ENCODE assay signal across 8 mouse cellular contexts in the genomic region with DNA sequence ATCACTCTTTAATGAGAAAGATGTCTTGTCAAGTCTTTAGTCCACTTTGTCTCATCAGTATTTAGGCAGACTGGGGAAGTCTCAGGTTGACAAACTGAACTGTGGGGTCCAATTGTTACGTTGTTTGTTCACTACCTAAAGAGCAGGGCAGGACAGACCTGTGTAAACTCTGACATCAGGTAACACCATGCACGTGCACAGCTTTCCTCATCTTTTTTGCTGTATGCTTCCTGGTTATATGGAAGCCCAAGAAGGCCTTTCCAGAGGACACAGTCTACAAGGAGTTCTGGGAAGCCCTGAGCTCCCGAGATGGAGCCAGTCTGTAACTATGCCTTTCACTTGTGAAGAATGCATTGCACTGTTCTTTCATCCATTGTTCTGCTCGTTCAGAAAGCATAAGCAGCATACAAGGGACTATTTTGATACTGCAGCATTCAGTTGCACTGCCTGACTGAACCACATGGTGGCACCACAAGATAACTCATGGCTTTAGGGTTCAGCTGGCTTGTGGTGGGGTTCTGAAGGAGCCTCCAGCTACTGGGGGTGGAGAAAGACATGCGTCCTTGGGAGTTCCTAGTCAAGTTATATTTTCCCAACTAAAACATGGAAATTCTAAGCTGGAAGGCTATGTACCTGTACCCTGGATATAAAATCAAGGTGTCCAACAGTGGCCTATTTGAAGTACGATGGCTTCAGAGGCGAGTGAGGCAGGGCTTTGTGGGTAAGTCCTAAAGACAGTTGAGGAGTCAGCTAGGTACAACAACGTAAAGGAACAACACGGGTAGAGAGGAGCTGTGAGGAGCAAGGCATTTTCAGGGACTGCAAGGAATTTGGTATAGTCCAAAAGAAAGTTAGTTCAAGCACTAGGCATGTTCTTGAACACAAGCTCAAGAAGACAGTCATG. TPM values are rescaled to one million over a fixed set of nuclear protein-coding genes. Genes with fewer than 3 reads are reported as not detected.
DNase-seq lines count a peak whose midpoint lies in the region; ATAC-seq and TF ChIP-seq lines count a peak whose summit lies in the region.

No protein-coding gene starts in this region.

- H3K27ac ChIP-seq in kidney, adult 2 months (ENCODE audit: insufficient read depth, low read depth, low read length): no peak overlapping the region
- no peak overlapping the region for H3K27ac ChIP-seq in kidney, embryonic 14.5 days (ENCODE audit: low read depth, low read length)
- no peak overlapping the region for H3K27ac ChIP-seq in forebrain, postnatal 0 days (ENCODE audit: low read depth, low read length)
- peak overlapping the region; percentile 61; the same call in 1 of the 2 replicates for H3K27ac ChIP-seq in hindbrain, embryonic 15.5 days (replicated peaks)
- H3K27ac ChIP-seq in midbrain, embryonic 16.5 days (ENCODE audit: low read length): peak overlapping the region; percentile 59; the same call in 1 of the 2 replicates

- no peaks in the 10 kb centered on the region for H3K9me3 ChIP-seq in kidney, embryonic 14.5 days (ENCODE audit: control insufficient read depth, low read length)
- no peaks in the 10 kb centered on the region for H3K9me3 ChIP-seq in forebrain, postnatal 0 days (ENCODE audit: low read length)
- H3K9me3 ChIP-seq in hindbrain, embryonic 15.5 days: no peaks in the 10 kb centered on the region
- H3K9me3 ChIP-seq in midbrain, embryonic 16.5 days (replicated peaks; ENCODE audit: control insufficient read depth, low read length, poor library complexity, severe bottlenecking): no peaks in the 10 kb centered on the region

- 71% methylated on average over 9 of the region's 9 CpGs for WGBS in kidney, adult 2 months
- 78% methylated on average over 9 of the region's 9 CpGs for WGBS in kidney, embryonic 14.5 days
- 55% methylated on average over 9 of the region's 9 CpGs for WGBS in forebrain, postnatal 0 days
- WGBS in hindbrain, embryonic 15.5 days: 65% methylated on average over 9 of the region's 9 CpGs
- 62% methylated on average over 9 of the region's 9 CpGs for WGBS in midbrain, embryonic 16.5 days

- intact Hi-C loops in left cerebral cortex, postnatal 14 days (cut with DNase I): loop anchor here (2.0 to 5.0 kb wide), 2 partner anchors 212 to 255 kb away; no protein-coding TSS in a partner anchor

- no peak overlapping the region for H3K4me3 ChIP-seq in kidney, adult 2 months (ENCODE audit: insufficient read depth, low read depth, low read length)
- H3K4me3 ChIP-seq in kidney, embryonic 14.5 days (ENCODE audit: low read length): no peak overlapping the region
- no peak overlapping the region for H3K4me3 ChIP-seq in forebrain, postnatal 0 days (ENCODE audit: low read depth, low read length)
- H3K4me3 ChIP-seq in hindbrain, embryonic 15.5 days: no peak overlapping the region
- no peak overlapping the region for H3K4me3 ChIP-seq in midbrain, embryonic 16.5 days (ENCODE audit: low read depth, low read length)

- H3K36me3 ChIP-seq in kidney, adult 2 months (ENCODE audit: control insufficient read depth, insufficient read depth, low read length): no peaks in the 10 kb centered on the region
- H3K36me3 ChIP-seq in kidney, embryonic 14.5 days (ENCODE audit: control insufficient read depth, insufficient read depth, low read length): peaks cover 21% of the 10 kb centered on the region; the same call in 1 of the 2 replicates
- peaks cover 6% of the 10 kb centered on the region for H3K36me3 ChIP-seq in forebrain, postnatal 0 days (ENCODE audit: insufficient read depth)
- peaks cover 11% of the 10 kb centered on the region; the same call in 1 of the 2 replicates for H3K36me3 ChIP-seq in hindbrain, embryonic 15.5 days
- H3K36me3 ChIP-seq in midbrain, embryonic 16.5 days (ENCODE audit: control insufficient read depth, insufficient read depth, low read length): no peaks in the 10 kb centered on the region; the same call in 1 of the 2 replicates

- TF ChIP-seq POLR2A in kidney, adult 2 months (IDR thresholded peaks at IDR 0.05; ENCODE audit: low read depth, low read length): no peak

- H3K4me1 ChIP-seq in kidney, adult 2 months (ENCODE audit: control insufficient read depth, insufficient read depth, low read length): no peaks in the 10 kb centered on the region
- no peaks in the 10 kb centered on the region for H3K4me1 ChIP-seq in kidney, embryonic 14.5 days (ENCODE audit: control insufficient read depth, insufficient read depth, low read length)
- H3K4me1 ChIP-seq in forebrain, postnatal 0 days (ENCODE audit: insufficient read depth): no peaks in the 10 kb centered on the region
- H3K4me1 ChIP-seq in hindbrain, embryonic 15.5 days (replicated peaks): no peaks in the 10 kb centered on the region; the same call in 1 of the 2 replicates
- H3K4me1 ChIP-seq in midbrain, embryonic 16.5 days (ENCODE audit: control insufficient read depth, insufficient read depth, low read length): 0 out of 2 replicates have a peak, but pooled peaks cover 3% of the 10 kb centered on the region

- H3K9ac ChIP-seq in kidney, embryonic 14.5 days (ENCODE audit: low read depth, low read length): no peak overlapping the region
- no peak overlapping the region for H3K9ac ChIP-seq in forebrain, postnatal 0 days
- peak overlapping the region; percentile 30; the same call in 1 of the 2 replicates for H3K9ac ChIP-seq in hindbrain, embryonic 15.5 days
- H3K9ac ChIP-seq in midbrain, embryonic 16.5 days (ENCODE audit: low read depth, low read length): no peak overlapping the region

- no peak for ATAC-seq in kidney, embryonic 14.5 days (ENCODE audit: low FRiP score, low TSS enrichment)
- peak; percentile 96 for ATAC-seq in forebrain, postnatal 0 days
- ATAC-seq in hindbrain, embryonic 15.5 days (ENCODE audit: low FRiP score, low read depth): peak; percentile 88
- ATAC-seq in midbrain, embryonic 16.5 days: peak; percentile 92

- DNase-seq in kidney, adult 2 months: peak; percentile 62
- DNase-seq in cerebellum, adult 18-20 months: peak; percentile 79 to 84
- DNase-seq in forebrain, postnatal 0 days: peak; percentile 94
- DNase-seq in left cerebral cortex, postnatal 14 days (ENCODE audit: low spot score in 2 of 2): peak; percentile 92
- peak; percentile 28 to 71 for DNase-seq in spleen, postnatal 4 days (ENCODE audit: low spot score in 2 of 2)

- H3K4me2 ChIP-seq in kidney, embryonic 14.5 days (replicated peaks; ENCODE audit: low read depth, low read length): no peak overlapping the region
- no peak overlapping the region for H3K4me2 ChIP-seq in forebrain, postnatal 0 days (ENCODE audit: low read depth)
- no peak overlapping the region for H3K4me2 ChIP-seq in hindbrain, embryonic 15.5 days
- no peak overlapping the region for H3K4me2 ChIP-seq in midbrain, embryonic 16.5 days (ENCODE audit: low read length)

- no peaks in the 10 kb centered on the region for H3K27me3 ChIP-seq in kidney, adult 2 months (replicated peaks; ENCODE audit: control insufficient read depth, insufficient read depth, low read length)
- H3K27me3 ChIP-seq in kidney, embryonic 14.5 days (ENCODE audit: control insufficient read depth, insufficient read depth, low read length): no peaks in the 10 kb centered on the region
- H3K27me3 ChIP-seq in forebrain, postnatal 0 days (ENCODE audit: insufficient read depth, low read length): no peaks in the 10 kb centered on the region
- no peaks in the 10 kb centered on the region for H3K27me3 ChIP-seq in hindbrain, embryonic 15.5 days
- H3K27me3 ChIP-seq in midbrain, embryonic 16.5 days (ENCODE audit: control insufficient read depth, insufficient read depth, low read depth, low read length): no peaks in the 10 kb centered on the region

- TF ChIP-seq CTCF in kidney, adult 2 months (conservative IDR thresholded peaks at IDR 0.05; ENCODE audit: insufficient read depth, insufficient read length, low read depth, low read length): peak; percentile 89
- peak; percentile 98 for TF ChIP-seq CTCF in forebrain, postnatal 0 days (IDR thresholded peaks at IDR 0.05; ENCODE audit: low read depth)

RNA-seq across cellular contexts. Expression of gene Alkbh3, which starts 25.1 kb away (rescaled TPM):
- polyA plus RNA-seq in kidney, adult 2 months (2012; rRNA removed): 59.8 and 62.3 TPM in 2 replicates
- 48.3 and 64.5 TPM in 2 replicates for polyA plus RNA-seq in kidney, embryonic 14.5 days (2014; fragmentation: Nextera tagmentation; extraction: Ambion mirVana)
- 36.2 and 53.1 TPM in 2 replicates for total RNA-seq in forebrain, postnatal 0 days (2014; rRNA removed)
- polyA plus RNA-seq in forebrain, postnatal 0 days (2015; fragmentation: Nextera tagmentation; extraction: Ambion mirVana): 46.9 and 47.3 TPM in 2 replicates
- polyA plus RNA-seq in hindbrain, embryonic 15.5 days (2015; fragmentation: Nextera tagmentation; extraction: Ambion mirVana): 44.9 and 46.0 TPM in 2 replicates
- 10 to 100 TPM; 23.7 to 25.1 TPM for total RNA-seq in left cerebral cortex, postnatal 14 days (2021)
- 46.2 and 46.4 TPM in 2 replicates for polyA plus RNA-seq in midbrain, embryonic 16.5 days (2015; fragmentation: Nextera tagmentation; extraction: Ambion mirVana)

RNA-seq across cellular contexts. Expression of gene Gm27027, which starts 39.5 kb away (rescaled TPM):
- not detected in 2 replicates for polyA plus RNA-seq in kidney, adult 2 months (2012; rRNA removed)
- polyA plus RNA-seq in kidney, embryonic 14.5 days (2014; fragmentation: Nextera tagmentation; extraction: Ambion mirVana): not detected in 2 replicates
- not detected in 2 replicates for total RNA-seq in forebrain, postnatal 0 days (2014; rRNA removed)
- not detected in 2 replicates for polyA plus RNA-seq in forebrain, postnatal 0 days (2015; fragmentation: Nextera tagmentation; extraction: Ambion mirVana)
- not detected in 2 replicates for polyA plus RNA-seq in hindbrain, embryonic 15.5 days (2015; fragmentation: Nextera tagmentation; extraction: Ambion mirVana)
- total RNA-seq in left cerebral cortex, postnatal 14 days (2021): not detected
- not detected in 2 replicates for polyA plus RNA-seq in midbrain, embryonic 16.5 days (2015; fragmentation: Nextera tagmentation; extraction: Ambion mirVana)

Comparison
In these comparisons a context has a peak if more than half of its experiments do, and no peak if none do; other contexts are left out.
1. H3K27ac ChIP-seq: peak in hindbrain, embryonic 15.5 days (single experiment) and midbrain, embryonic 16.5 days (single experiment); none in kidney, adult 2 months (single experiment), kidney, embryonic 14.5 days (single experiment) and forebrain, postnatal 0 days (single experiment).
2. Peak in every context shown above with its lines, with median percentiles within 50 percentile points of each other: DNase-seq.